Mouse (Mus musculus): ENCODE data around the gene Zfand2a.

GRCm38 (mm10) chr5:139528851-139529250 lies 44.5 kb upstream of the Zfand2a start:
- TF ChIP-seq GATA1 (IDR thresholded peaks at IDR 0.05; ENCODE audit: low read length) = no peak
- TF ChIP-seq TAL1 (IDR thresholded peaks at IDR 0.05; ENCODE audit: low read length) = no peak

Measured in erythroblast, embryonic 14.5 days (primary cell).